Mouse (Mus musculus) gastrocnemius, postnatal 4 days (tissue): ENCODE results near the gene Astn1. TPM values are rescaled to one million over a fixed set of nuclear protein-coding genes. Genes with fewer than 3 reads are reported as not detected.

Experiments used
- DNase-seq, 2 experiments: peaks; one replicate each; pipeline ENCODE4 v3.0.0; 2021 to 2022; ENCODE audit warnings: low spot score in 2 of 2, mixed read lengths in 2 of 2
- total RNA-seq, 2 experiments: library from RNA; stranded (reverse); gene quantifications; 2 replicates each; pipeline ENCODE4 v1.2.3; 2021

Astn1 gene
- total RNA-seq, 2 experiments from 2014 or later: 0.41 to 0.52 TPM

DNA sequence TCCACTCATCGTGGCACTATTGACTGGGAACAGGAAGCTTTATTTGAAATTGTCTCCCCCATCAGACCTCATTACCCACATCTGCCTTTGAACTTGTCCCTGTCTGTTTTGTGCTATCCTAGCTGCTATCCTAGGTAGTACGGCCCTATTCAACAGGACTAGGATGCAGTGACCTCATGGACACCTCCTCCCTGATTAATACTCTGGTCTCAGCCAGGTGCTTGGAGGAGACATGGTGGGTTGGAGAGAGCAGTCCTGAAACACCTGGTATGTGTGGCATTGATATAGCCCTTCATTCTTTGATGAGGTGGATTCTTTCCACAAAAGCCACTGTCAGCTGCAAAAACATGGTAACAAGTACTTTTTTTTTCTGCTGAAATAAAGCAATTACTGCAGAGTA, 52.1 kb downstream of the Astn1 start:
- no peak for DNase-seq

DNA sequence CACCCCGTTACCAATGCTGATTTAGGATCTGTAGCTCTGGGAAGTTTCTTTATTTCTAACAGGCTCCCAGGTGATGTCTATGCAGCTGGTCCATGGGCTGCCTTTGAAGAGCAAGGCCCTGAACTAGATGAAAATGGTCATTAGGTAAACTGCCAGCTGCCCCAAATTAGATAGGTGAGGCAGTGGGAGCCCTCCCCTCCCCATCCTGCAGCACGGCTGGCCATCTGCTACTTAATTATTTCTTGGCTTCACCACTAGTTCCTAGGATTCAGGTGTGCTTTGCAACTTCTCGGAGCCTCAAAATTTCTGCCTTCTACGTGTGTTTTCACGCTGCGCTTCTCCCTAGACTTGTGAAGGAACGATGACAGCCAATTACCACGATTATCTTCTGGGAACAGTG, 59.4 kb downstream of the Astn1 start:
- DNase-seq: no peak

DNA sequence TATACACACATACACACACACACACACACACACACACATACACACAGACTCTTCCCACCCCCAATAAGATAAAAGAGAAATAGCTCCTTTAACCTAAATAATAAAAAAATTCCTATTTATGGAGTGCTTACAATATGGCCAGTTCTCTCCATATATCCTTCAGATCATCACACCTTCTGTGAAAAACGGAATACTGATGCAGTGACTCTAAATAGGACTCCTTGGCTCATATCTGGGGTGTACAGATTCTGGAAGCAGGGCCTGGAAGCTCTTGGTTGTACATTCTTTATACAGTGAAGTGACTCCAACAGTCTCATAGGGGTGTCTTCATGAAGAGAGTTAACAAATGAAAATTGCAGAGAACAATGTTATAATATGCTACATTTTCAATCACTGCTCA, 60.7 kb downstream of the Astn1 start:
- DNase-seq: no peak

DNA sequence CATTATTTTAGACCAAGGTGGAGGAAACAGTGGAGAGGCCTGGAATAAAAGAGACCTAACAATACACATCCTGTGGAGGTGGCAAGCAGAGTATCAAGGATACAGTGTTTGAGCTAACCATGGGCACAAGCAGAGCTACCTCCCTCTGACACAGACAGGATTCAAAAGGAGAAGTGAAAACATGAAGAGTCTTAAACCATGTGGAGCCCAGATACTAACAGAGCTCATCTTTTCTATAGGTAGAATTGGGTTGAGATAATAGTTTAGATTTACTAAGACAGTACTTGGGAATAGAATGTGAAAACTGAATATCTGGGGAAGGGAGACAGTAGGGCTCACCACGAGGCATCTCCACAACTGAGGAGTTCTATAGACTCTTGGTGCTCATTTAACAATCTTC, 84.0 kb downstream of the Astn1 start:
- no peak for DNase-seq

DNA sequence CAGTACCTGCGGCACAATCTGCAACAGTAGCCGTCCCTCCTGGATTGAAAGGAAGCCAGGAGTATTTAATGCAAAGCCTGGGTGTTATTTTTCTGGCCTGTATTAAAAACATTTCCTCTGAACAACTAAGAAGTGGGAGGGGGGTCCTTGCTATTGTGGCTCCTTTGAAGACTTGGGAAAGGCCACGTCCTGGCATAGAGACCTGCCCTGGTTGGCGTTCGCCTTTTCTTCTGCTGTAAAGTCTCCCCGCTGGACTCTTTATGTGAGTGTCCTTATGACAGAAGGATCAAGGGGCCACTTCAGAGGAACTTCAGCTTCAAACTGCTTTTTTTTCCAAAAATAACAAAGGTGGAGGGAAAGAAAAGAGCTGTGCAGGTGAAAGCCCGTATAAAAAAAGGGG, 85.9 kb downstream of the Astn1 start:
- DNase-seq: no peak

DNA sequence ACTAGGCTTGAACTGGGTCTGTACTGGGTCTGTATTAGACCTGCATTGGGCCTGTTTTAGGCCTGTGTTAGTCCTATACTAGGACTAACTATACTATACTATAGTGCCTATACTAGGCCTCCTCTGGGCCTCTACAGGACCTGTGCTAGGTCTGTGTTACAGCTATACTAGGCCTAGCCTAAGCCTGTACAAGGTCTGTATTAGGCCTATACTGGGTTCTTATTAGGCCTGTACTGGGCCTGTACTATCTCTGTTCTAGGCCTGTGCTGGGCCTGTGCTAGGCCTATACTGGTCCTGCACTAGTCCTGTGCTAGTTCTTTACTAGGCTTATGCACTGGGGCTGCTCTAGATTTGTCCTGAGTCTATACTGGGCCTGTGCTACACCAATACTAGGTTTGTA, 90.6 kb downstream of the Astn1 start:
- no peak for DNase-seq

DNA sequence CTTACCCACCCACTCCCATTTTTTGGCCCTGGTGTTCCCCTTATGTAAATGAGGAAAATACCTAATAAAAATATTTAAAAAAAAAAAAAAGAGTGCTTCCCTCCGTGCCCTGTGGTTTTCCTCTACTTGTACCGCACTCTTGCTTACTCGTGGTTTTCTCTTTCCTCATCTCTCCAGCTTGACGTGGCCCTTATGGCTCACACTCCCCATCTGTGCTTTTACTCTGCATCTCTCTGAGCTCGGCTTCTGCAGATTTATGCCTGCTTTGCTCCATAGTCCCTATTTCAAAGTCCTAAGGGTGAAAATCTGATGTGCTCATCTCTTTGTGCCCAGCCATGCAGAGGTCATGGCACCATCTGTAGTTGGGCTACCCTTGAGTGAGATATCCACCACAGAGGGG, 91.5 kb downstream of the Astn1 start:
- DNase-seq: no peak

DNA sequence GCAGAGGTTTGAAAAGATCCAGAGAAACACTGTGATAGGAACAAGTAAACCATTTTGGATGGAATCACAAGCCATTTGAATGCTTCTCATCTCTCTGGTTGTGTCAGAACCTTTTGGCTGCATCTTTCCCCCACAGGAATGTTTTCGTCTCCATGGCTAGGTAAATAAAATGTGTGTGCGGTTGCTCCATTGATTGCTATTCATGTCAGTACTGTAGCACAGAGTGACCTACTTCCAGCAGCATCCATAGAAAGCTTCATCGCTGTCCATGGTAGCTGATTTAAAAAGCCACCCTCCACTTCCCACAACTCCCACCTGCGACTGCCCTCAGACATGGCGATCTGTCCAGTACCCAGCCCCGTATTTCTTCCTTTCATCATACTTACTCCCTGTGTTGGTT, 101.9 kb downstream of the Astn1 start:
- DNase-seq: no peak

DNA sequence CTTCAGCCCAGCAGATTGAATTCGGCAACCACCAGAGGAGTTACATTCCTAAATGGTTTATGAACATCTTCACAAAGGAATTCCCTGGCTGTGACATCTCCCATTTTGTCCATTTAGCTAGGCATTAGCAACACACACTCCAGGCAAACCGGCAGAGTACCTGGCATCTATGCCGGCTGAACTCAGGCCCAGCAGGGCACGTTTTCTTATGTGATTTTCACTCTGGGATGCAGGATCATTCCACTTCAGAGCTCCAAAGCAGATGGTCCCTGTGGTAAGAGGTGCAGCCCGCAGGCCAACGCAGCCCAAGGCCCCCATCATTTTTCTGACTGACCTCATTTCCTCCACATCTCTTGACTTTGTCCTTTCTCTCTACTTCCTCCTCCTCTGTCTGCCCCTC, 103.2 kb downstream of the Astn1 start:
- DNase-seq: no peak

DNA sequence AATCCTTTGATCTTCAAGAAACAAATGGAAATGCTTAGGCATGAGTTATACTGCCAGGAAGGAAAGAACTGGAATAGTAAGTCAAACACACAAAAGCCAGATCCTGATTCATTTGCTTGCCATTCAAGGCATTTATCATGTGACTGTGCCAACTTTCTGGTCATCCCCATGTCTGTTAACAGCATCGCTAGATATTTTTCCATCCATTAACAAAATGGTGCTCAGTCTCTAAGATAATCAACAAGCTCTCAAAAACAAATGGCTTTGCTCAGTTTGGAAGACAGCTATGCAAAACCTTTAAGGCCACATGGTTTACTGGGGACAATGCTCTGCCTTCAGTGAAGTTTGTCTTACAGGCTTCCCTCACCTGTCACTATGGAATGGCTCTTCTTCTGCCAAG, 115.8 kb downstream of the Astn1 start:
- no peak for DNase-seq

DNA sequence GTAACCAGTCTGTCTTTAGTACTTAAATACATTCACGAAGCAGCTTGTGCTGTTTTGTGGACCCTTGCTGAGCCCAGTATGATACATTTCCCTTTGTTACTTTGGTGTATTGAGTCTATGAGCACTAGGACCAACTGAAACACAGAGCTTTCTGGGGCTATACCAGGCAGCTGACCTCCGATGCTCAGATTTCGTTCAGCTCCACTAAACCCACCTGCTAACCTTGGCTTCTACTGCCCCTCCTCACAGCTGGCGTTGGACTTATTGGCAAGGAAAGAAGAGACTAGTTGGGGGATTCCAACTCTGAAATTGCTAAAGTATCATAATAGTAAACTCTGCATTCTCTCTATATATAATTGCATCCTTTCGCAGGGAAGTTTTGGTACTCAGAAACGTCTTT, 118.2 kb downstream of the Astn1 start:
- DNase-seq: no peak

DNA sequence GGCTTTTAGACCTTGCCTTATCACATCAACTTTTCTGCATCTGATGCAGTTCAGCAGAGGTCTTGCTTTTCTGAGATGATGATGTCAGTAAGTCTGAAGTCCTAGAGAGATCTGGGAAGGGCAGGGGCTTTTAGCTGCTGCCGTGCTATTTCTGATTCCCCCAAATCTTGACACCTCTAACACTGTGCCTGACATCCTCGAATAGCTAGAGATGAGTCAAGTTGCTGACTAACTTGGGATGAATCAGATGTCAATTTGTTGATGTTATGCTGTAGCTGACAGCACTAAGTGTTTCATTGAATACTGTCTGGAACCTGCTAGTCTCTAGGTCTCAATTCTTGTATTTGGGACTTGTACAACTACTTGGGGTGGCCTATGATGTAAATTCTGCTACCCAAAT, 121.7 kb downstream of the Astn1 start:
- DNase-seq: no peak

DNA sequence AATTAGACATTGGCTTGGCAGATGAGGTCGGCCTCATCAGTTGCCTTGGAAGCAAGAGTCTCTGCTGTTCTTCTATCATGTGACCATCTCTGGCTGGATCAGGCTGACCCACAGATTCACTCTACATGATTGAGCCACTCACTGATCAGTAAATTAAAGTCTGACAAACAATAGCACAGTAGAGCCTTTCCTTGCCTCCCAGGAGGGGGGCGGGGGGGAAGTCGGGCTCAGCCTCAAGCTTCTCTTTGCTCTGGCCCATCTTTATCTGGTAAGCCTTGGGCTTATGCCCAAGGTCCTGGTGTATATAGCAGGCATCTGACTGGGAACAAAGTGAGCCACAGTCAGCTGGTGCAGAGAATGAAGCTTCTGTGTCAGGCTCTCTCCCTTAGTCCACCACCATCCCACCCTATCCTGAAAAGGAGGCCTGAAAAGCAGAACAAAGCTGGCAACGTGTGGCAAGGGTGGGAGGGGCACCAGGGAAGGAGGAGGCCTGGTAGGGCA, 127.5 kb downstream of the Astn1 start:
- DNase-seq: no peak

DNA sequence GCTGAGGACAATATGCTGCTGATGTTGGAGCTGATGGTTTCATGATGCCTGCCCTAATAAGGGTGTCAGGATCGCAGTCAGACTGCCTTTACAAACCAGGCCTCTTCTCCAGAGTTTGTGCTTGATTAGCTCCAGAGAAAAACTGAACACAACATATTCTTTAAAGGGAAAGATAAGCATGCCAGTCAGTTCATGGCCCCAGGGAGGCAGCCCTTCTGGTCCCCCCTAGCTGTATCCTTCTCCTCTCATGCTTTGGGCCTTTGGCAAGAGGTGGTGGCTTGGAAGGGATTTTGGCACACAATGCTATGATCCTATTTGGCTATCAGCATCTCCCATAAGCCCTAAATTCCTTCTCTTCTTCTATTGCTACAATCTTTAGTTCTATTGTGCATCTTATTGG, 128.1 kb downstream of the Astn1 start:
- DNase-seq: no peak

DNA sequence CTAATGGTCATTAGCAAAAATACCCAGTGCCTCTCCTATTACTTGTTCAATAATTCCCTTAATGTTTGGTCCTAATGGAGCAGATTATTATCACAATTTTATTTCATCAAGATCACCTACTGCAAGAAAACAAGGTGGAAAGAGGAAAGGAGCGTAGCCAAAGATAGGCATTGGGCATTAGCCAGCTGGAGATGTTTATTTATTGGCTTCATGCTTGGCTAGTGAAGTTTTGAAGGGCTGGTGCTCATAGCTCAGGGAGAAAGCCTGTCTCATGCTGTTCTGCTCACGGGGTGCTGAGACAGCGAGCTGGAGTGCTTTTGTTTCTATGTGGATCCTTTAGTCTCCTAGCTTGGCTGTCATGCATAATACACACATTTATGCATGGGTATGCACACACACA, 131.2 kb downstream of the Astn1 start:
- DNase-seq: no peak

DNA sequence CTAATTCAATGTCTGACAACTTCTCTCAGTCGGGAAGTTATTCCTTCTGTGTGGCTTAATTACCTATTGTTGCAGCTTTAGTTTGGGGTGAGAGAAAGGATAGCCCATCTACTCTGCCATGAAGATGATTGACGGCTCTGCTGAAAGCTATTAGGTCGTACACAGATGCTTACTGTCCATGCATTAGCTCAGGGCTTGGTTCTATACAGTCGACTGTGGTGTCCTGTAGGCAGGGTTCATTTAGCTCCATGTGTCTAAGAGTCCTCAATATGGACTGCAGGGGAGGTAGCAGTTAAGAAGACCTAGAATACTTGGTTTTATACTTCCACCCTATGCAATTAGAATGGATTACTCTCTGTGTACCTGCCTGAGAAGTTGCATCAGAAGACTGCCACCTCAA, 138.1 kb downstream of the Astn1 start:
- no peak for DNase-seq

DNA sequence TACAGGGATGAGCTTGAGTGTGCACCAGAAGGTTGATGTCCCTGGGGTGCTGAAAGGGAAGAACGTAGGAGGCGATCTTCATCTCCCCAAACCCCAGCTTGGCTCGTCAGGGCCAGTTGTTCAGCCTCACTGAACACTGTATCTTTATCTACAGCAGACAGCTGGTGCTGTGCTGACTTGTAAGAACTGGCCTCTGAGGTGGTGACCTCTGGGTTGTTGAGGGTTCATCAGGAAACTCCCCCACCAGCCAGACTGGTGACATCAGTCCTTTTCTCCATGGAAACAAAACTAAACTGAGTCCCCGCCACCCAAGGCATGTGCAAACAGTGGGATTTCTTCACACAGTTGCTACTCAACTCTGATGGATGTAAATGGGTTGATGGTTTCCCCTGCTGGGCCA, 138.9 kb downstream of the Astn1 start:
- DNase-seq: no peak

DNA sequence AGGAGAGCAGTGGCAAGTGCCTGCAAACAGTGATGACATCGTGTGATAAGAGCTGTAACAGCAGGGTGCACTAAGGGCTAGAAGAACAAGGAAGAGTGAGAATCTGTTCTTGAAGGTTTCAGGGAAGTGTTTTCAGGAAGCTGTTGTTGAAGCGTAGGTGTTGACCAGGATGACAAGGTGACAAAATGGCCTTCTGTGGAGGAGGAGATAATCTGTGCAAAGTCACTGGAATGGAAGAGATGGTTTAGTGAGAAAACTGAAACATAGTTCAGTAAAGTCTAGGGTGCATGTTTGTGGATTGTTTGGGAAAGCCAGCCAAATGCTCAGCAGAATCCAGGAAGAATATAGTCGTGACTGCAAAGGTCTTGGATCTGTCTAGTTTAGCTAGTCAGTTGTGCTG, 145.5 kb downstream of the Astn1 start:
- no peak for DNase-seq

DNA sequence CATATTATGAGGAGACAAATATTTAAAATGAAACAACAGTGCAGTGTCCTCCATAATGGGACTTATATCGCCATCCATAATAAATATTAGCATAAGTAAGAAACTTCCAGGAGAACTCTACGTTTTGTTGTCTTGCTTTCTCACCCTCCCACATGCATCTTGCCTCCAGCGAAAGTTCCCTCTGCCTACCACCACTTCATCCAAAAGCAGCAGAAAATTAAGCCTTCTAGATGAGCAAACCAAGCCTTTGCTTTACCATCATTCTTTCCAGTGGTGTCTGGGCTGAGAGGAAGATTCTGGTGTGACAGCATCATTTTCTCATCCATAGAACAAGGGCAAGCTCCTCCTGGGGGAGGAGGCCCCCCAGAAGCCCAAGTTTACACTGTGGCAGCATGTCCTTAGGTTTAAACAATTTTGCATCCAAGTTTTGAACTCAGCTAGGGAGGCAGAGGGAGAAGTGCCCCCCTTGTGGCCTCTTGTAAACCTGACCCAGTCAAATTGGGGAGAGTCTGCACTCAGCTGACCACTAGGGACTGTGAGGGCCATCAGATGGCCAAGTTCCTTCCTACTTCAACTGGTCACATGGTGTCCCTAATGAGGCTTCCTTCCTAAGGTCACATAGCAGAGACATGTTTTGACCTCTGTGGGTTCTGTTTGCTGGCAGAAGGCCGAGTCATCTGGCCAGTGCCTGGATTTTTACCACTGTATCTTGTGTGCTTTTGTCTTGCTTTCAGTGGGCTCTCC, 147.2 kb downstream of the Astn1 start:
- DNase-seq: no peak

DNA sequence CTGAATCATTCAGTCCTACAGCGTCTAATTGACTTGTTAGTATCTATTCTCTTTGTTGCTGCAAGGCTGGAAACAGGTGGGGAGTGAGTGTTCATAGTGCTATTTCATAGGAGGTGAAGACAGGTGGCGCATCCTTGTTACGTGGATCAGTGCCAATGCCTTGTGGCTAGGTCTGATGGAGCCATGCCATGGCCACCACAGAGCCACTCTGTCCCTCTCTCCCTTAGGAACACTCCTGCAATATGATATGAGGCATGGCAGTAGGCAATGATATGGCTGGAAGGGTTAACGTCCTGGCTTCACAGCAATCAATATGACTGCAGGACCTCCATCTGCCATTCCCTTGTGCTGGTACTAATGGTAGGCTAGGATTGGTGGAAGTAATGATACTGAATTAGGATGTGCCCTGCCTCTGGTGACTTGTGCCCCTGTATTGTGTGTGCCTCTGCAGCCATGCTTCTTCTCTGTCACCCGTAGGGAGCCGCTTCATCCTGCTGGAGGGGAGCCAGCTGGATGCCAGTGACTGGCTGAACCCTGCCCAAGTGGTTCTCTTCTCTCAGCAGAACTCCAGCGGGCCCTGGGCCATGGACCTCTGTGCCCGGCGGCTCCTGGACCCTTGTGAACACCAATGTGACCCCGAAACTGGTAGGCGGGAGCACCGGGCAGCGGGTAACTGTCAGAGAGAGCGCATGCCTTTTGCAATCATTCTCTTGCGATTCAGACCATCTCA, 148.6 kb downstream of the Astn1 start:
- DNase-seq: no peak

DNA sequence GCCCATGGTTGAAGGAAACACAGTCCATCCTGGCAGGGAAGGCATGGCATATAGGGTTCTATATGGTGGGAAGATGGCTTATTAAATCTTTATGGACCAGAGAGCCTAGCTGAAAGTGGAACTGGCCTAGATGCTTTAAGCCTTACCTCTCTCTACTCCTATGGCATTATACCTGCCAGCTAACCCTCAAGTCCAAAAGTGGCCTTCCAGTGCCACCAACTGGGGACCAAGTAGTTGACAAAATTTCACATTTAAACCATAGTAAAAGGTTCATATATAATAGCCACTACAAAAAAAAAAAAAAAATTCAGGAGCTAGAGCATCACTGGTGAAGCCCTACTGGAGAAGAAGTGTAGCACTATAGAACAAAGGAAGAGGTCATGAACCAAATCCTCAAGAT, 150.0 kb downstream of the Astn1 start:
- no peak for DNase-seq

DNA sequence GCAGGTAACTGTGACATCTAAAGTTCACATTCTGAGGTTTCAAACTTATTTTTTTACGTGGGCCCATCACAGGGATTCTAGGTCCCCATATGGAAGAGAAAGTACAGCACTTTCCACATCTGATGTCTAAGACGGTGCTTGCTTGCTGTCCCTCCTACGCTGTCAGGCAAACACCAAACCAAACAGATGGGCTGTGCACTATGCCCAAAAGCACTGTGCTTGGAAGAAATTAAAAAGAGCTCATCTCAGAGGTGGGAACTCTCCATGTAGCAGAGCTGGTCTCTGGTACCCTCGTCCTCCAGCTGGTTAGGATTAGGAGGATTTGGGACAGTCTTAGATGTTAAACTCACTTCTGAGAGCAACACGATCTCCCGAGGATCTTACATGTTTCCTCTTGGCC, 150.6 kb downstream of the Astn1 start:
- no peak for DNase-seq

DNA sequence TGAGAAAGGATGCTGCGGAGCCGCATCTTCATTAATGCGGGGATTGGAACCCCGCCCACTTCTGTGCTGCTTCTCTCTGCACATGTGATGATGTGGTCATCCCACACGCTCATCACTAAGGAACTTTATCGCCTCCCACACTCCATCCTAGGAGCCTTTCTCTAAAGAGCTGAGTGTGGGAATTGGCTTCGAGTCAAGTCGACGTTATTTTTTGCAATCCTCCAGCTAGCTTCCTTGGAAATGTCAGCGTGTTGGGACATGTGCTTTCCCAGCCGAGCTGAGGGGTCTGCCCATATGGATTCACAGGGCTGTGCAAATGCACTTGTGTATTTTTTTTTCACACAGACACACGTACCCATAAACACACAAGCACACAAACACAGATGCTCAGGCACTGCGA, 151.5 kb downstream of the Astn1 start:
- peak in 1 of 2 experiments; percentile 9 for DNase-seq
